Mouse (Mus musculus) heart, embryonic 16.5 days (tissue): ENCODE measurements at regions not wholly inside any gene's neighbourhood (a gene's known extent, or its start where the extent isn't known, plus 50 kb on each side); places are given as distances from the start of the nearest gene placed in this dataset.

ENCODE experiments used
- ATAC-seq: fragments of 200-750 bp; cut with Nextera tagmentation; replicated peaks from 2 replicates; pipeline ENCODE4 v1.8.0; 2017; ENCODE audit warnings: moderate number of reproducible peaks; ENCODE audit not compliant: insufficient read depth, low FRiP score; ENCODE audit errors: extremely low read depth
- H3K27ac ChIP-seq: fragments of 300-500 bp; sonication (generic); 2 replicates; pipeline ENCODE4 v1.5.1; 2014; ENCODE audit warnings: mild to moderate bottlenecking, low read length, control low read depth, moderate library complexity
- H3K27me3 ChIP-seq: fragments of 300-500 bp; sonication (generic); 2 replicates; pipeline ENCODE4 v1.6.1; 2014; ENCODE audit warnings: low read length, mixed read lengths; ENCODE audit not compliant: control insufficient read depth, insufficient read depth
- H3K36me3 ChIP-seq: fragments of 300-500 bp; sonication (generic); 2 replicates; pipeline ENCODE4 v1.6.1; 2014; ENCODE audit not compliant: control insufficient read depth, insufficient read depth
- H3K4me1 ChIP-seq: fragments of 300-500 bp; sonication (generic); 2 replicates; pipeline ENCODE4 v1.6.1; 2014; ENCODE audit warnings: low read length, mixed read lengths; ENCODE audit not compliant: control insufficient read depth, insufficient read depth
- H3K4me2 ChIP-seq: fragments of 300-500 bp; sonication (generic); 2 replicates; pipeline ENCODE4 v1.6.1; 2014; ENCODE audit warnings: low read depth, mild to moderate bottlenecking, control low read depth, low read length
- H3K4me3 ChIP-seq: fragments of 300-500 bp; sonication (generic); 2 replicates; pipeline ENCODE4 v1.5.1; 2014; ENCODE audit warnings: mild to moderate bottlenecking, control low read depth, low read length
- H3K9ac ChIP-seq: fragments of 300-500 bp; sonication (generic); 2 replicates; pipeline ENCODE4 v1.6.1; 2014; ENCODE audit warnings: low read length, control low read depth
- H3K9me3 ChIP-seq: fragments of 300-500 bp; sonication (generic); replicated peaks from 2 replicates; pipeline ENCODE4 v1.6.1; 2016; ENCODE audit warnings: low read length; ENCODE audit not compliant: control insufficient read depth
- WGBS: fragments of 180-500 bp; shearing (Covaris S2); extraction: QIAGEN DNeasy Blood & Tissue Kit; methylation state at CpG from one replicate; pipeline ENCODE4 v1.1.7; 2014; 5-methylcytosine and 5-hydroxymethylcytosine counted together

- Histone ChIP-seq H3K4me3 (no peak overlapping the region), H3K27ac (no peak overlapping the region), H3K9me3 (no peaks in the 10 kb centered on the region), H3K4me2 (no peak overlapping the region), H3K36me3 (no peaks in the 10 kb centered on the region), H3K4me1 (no peaks in the 10 kb centered on the region), H3K9ac (no peak overlapping the region), H3K27me3 (no peaks in the 10 kb centered on the region)
- ATAC-seq, result no peak
- WGBS, result 41% methylated on average over 2 of the region's 2 CpGs
Measured at GRCm38 (mm10) chr4:7145756-7146155, 1093.1 kb downstream of the Car8 start.

GRCm38 (mm10) chr4:7144215-7144614, 1094.6 kb downstream of the Car8 start:
- Histone ChIP-seq H3K9ac (no peak overlapping the region), H3K27me3 (no peaks in the 10 kb centered on the region), H3K36me3 (no peaks in the 10 kb centered on the region), H3K4me1 (no peaks in the 10 kb centered on the region), H3K4me2 (no peak overlapping the region), H3K27ac (no peak overlapping the region), H3K4me3 (no peak overlapping the region), H3K9me3 (no peaks in the 10 kb centered on the region)
- ATAC-seq, result no peak

GRCm38 (mm10) chr4:7143676-7144075, 1095.2 kb downstream of the Car8 start:
- 73% methylated on average over 2 of the region's 2 CpGs for WGBS
- Histone ChIP-seq H3K36me3 (no peaks in the 10 kb centered on the region), H3K27ac (no peak overlapping the region), H3K27me3 (no peaks in the 10 kb centered on the region), H3K4me1 (no peaks in the 10 kb centered on the region), H3K9me3 (no peaks in the 10 kb centered on the region), H3K9ac (no peak overlapping the region), H3K4me3 (no peak overlapping the region), H3K4me2 (no peak overlapping the region)
- no peak for ATAC-seq

- WGBS, result 79% methylated on average over 6 of the region's 6 CpGs
- Histone ChIP-seq H3K4me2 (no peak overlapping the region), H3K36me3 (no peaks in the 10 kb centered on the region), H3K9me3 (no peaks in the 10 kb centered on the region), H3K4me3 (no peak overlapping the region), H3K27me3 (no peaks in the 10 kb centered on the region), H3K27ac (no peak overlapping the region), H3K4me1 (no peaks in the 10 kb centered on the region), H3K9ac (no peak overlapping the region)
- ATAC-seq, result no peak
Measured at GRCm38 (mm10) chr4:7142781-7143180, 1096.1 kb downstream of the Car8 start.

GRCm38 (mm10) chr4:7112159-7112558, 1126.7 kb downstream of the Car8 start:
- H3K27me3 ChIP-seq, result no peaks in the 10 kb centered on the region
- no peak overlapping the region for H3K4me3 ChIP-seq
- H3K27ac ChIP-seq, result no peak overlapping the region
- no peak overlapping the region for H3K9ac ChIP-seq
- WGBS, result 35% methylated on average over 4 of the region's 4 CpGs
- no peaks in the 10 kb centered on the region for H3K4me1 ChIP-seq
- peak; percentile 55; the same call in 1 of the 2 replicates for ATAC-seq
- H3K9me3 ChIP-seq, result no peaks in the 10 kb centered on the region
- no peak overlapping the region for H3K4me2 ChIP-seq
- no peaks in the 10 kb centered on the region for H3K36me3 ChIP-seq

GRCm38 (mm10) chr4:7092957-7093356, 1145.9 kb downstream of the Car8 start:
- Histone ChIP-seq H3K9ac (no peak overlapping the region), H3K36me3 (no peaks in the 10 kb centered on the region), H3K27me3 (no peaks in the 10 kb centered on the region), H3K9me3 (no peaks in the 10 kb centered on the region; the same call in 1 of the 2 replicates), H3K4me1 (no peaks in the 10 kb centered on the region), H3K4me3 (no peak overlapping the region), H3K4me2 (no peak overlapping the region), H3K27ac (no peak overlapping the region)
- 81% methylated on average over 7 of the region's 7 CpGs for WGBS
- ATAC-seq, result no peak

GRCm38 (mm10) chr4:7091201-7091814, 1147.5 kb downstream of the Car8 start:
- no peak for ATAC-seq
- Histone ChIP-seq H3K27ac (no peak overlapping the region), H3K36me3 (no peaks in the 10 kb centered on the region), H3K4me2 (no peak overlapping the region), H3K9ac (no peak overlapping the region), H3K27me3 (no peaks in the 10 kb centered on the region), H3K9me3 (no peaks in the 10 kb centered on the region; the same call in 1 of the 2 replicates), H3K4me1 (no peaks in the 10 kb centered on the region), H3K4me3 (no peak overlapping the region)
